Mouse (Mus musculus): Measurements from ENCODE around the gene Rnf115.
"Not testable (repeated sequence)": the region's sequence is repeated elsewhere in the genome, so short reads cannot be mapped to it uniquely, and the experiment has no call there.

The Rnf115 gene

GRCm38 (mm10) chr3:96707903-96708683 is 19.4 kb upstream of the Rnf115 start, which contains the start of gene Nudt17:
TSS of gene Nudt17 (minus strand) at chr3:96708562.
- peak; percentile 75 for DNase-seq (ENCODE audit: low read depth)

- DNase-seq (ENCODE audit: low read depth), result no peak
These were observed 18.8 kb upstream of the Rnf115 start for GRCm38 (mm10) chr3:96708684-96709064.

DNA sequence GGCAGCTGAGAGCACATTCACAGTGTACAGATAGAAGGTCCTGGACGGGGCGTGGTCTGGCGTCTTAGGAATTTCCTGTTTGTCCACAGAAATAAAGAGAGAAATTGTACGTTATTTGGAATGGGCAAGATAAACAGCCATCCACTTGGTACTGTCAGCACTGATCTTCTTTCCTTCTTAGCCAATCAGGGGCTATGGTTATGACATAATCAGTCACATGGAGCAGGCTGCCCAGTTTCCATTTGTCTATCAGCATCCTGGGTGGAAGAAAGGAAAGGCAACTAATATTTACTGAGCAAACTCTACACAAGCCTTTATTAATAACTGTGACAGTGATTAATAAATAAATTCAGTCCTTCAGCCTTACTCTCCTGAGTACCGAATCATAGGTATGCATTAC is 13.2 kb upstream of the Rnf115 start:
- DNase-seq (ENCODE audit: low read depth), result no peak

GRCm38 (mm10) chr3:96715854-96716253 is 11.6 kb upstream of the Rnf115 start:
- DNase-seq (ENCODE audit: low read depth), result no peak

DNA sequence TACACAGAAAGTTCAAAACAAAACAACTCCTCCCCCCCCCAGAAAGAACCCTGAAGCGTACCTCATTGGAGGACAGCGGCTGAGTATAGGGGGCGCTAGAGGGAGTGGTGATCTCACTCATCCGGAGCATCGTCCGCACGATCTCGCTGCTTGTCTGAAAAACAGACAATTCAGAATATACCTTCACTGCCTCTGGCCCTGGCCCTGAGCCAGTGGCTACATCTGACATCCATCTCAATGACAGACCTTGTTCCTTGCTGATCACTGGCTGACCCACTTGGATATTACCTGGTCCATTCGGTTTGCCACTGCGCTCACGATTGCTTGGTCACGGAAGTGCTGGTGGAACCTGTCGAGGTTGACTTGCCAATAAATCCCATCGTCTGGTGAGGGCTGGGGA is 8.3 kb upstream of the Rnf115 start:
- DNase-seq (ENCODE audit: low read depth), result peak; percentile 50

- DNase-seq (ENCODE audit: low read depth), result peak; percentile 64
These were observed 567 bp downstream of the Rnf115 start for GRCm38 (mm10) chr3:96727828-96728633.

GRCm38 (mm10) chr3:96728634-96729402 is 1.4 kb downstream of the Rnf115 start:
- DNase-seq (ENCODE audit: low read depth), result no peak

- DNase-seq (ENCODE audit: low read depth), result peak; percentile 58
These were observed 1.9 kb downstream of the Rnf115 start for GRCm38 (mm10) chr3:96729403-96729784.

DNA sequence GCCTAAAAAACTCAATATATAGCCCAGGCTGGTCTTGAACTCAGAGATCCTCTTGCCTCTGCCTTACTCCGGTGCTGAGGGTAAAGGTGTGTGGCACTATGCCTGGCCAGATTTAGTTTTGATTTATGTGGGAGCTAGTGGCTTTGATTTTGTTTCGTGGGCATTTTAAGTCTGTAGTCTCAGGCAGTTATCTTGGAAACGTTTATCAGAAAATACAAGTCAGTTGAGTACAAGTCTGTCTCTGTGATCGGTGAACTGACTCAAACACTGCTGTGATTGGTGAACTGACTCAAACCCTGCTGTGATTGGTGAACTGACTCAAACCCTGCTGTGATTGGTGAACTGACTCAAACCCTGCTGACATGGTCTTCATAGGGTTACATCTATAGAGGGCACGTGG is 3.3 kb downstream of the Rnf115 start:
- DNase-seq (ENCODE audit: low read depth), result no peak

GRCm38 (mm10) chr3:96733984-96734383 is 6.5 kb downstream of the Rnf115 start:
- no peak for DNase-seq (ENCODE audit: low read depth)

DNA sequence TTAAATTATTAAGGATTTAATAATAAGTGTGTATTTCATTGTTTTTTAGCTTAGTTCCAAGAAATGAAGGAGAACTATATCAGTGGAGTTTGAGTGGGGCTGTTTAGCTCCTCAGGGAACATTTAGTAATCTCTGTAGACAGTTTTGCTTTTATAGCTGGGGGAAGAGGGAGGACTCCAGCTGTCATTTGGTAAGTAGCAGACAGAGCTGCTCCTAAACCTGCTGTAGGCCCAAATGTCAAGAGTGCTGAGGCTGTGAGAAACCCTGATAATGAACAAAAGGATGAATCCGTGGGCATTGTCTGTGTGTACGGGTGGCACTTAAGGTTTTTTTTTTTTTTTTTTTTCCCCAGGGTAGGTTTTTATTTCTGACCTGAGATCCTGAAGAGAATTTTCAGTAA is 7.7 kb downstream of the Rnf115 start:
- DNase-seq (ENCODE audit: low read depth), result no peak

DNA sequence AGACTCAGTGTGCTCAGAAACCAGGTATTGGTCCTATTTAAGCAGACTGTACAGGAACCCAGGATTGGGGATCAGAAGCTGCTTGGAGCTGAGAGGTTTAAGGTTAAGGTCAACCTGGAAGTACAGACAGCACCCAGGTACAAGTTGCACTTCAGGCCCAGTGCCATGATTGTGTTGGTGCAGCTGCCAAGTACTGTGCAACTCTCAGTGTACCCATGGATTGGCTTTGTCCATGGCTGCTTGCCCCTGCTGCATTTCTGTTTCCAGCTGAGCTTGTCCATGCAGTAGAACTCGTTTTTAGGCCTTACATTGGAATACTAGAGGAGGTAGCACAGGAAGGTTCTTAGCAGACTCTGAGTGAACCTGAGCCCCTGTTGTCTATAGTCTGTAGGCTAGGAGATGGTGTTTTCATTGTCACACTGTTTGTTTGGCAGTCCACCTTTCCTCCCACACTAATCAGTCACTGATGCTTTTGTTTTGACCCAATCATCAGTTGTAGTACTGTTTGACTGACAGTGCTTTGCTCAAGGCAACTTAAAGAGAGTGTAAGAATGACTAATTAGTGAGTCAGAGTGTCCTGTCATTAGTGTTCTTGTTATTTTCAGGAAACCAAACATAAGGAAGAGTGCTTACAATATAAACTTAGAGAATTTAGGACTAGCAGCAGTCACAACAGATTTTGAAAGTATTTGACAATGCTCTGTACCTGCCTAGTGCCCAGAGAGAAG is 9.7 kb downstream of the Rnf115 start:
- no peak for DNase-seq (ENCODE audit: low read depth)

DNA sequence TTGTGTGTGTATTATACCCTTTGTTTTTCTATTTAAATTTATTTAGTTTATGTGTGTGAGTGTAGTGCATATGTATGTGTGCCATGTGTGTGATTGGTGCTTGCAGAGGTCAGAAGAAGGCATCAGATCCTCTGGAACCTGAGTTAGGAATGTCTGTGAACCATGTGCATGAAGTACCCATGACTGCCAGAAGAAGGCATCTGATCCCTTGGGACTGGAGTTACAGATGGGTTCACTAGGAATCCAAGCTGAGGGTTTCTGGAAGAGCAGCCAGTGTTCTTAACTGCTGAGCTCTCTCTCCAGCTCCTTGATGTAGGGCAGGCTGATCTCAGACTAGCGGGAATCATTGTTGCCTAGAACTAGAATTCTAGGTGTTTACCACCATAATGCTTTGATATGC is 10.5 kb downstream of the Rnf115 start:
- no peak for DNase-seq (ENCODE audit: low read depth)

DNA sequence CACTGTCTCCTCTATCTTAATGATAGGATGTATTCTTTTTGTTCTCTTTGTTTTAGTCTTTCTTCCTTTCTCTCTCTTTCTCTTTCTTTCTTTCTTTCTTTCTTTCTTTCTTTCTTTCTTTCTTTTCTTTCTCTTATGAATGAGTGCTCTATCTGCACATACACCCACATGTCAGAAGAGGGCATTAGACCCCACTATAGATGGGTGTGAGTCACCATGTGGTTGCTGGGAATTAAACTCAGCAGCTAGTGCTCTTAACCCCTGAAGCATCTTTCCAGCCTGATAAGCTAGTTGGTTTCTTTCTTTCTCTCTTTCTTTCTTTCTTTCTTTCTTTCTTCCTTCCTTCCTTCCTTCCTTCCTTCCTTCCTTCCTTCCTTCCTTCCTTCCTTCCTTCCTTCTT is 12.8 kb downstream of the Rnf115 start:
- not testable (repeated sequence) for DNase-seq (ENCODE audit: low read depth)

GRCm38 (mm10) chr3:96744348-96744747 is 16.9 kb downstream of the Rnf115 start:
- no peak for DNase-seq (ENCODE audit: low read depth)

GRCm38 (mm10) chr3:96746829-96747228 is 19.4 kb downstream of the Rnf115 start:
- no peak for DNase-seq (ENCODE audit: low read depth)

DNA sequence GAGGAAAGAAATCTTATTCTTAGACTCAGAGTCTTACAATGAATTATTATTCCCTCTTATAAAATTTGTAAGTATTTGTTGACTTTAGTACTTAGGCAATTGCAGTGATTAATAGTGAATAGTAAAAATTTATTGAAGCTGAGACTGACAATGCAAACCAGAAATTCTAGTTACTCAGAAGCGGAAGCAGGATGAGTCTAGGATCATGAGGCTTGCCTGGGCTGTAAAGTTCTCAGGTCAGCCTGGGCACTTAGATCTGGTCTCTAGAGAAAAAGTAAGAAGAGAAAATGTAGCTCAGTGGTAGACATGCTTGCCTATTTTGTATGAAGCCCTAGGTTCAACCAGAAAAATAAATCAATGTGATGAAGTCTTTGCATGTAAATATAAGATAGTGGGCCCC is 28.5 kb downstream of the Rnf115 start:
- DNase-seq (ENCODE audit: low read depth), result no peak

DNA sequence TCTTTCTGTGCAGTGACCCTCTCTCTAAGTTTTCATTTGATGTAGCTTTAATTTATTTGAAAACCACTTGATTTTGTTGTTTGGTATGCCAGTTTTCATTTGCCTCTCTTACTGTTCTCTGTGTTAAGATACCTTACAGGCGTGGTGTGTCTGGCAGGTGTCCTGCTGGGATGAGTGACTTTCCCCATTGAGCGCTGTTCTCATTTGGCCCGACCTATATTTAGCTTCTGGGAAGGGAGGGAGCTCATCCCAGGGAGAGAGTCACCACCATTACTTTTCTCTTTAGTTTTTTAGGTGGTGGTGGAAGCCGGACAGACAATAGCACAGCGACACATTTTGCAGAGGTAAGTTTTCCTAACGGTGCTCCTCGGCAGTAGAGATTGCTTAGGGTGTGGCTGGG is 30.2 kb downstream of the Rnf115 start:
- DNase-seq (ENCODE audit: low read depth), result no peak

DNA sequence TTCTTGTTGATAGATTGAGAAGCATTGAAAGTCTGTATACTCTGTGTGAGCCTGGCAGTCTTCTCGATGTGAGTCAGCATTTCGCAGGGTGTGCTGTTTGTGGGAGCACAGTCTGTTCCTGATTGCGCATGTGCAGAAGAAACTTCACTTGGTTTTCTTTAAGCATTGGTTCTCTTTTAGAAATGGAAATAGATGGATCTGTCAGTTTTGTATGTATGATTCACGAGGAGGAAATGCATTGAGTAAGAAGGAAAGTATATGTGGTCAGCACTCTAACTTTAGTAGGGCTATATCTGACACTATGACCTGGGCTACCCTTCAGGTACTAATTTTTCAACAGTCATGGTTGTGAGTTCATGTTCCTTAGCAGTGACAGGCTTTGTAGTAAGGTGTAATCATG is 32.2 kb downstream of the Rnf115 start:
- no peak for DNase-seq (ENCODE audit: low read depth)

GRCm38 (mm10) chr3:96764528-96764927 is 37.1 kb downstream of the Rnf115 start:
- DNase-seq (ENCODE audit: low read depth), result peak; percentile 46

GRCm38 (mm10) chr3:96769971-96770370 is 42.5 kb downstream of the Rnf115 start:
- no peak for DNase-seq (ENCODE audit: low read depth)

DNA sequence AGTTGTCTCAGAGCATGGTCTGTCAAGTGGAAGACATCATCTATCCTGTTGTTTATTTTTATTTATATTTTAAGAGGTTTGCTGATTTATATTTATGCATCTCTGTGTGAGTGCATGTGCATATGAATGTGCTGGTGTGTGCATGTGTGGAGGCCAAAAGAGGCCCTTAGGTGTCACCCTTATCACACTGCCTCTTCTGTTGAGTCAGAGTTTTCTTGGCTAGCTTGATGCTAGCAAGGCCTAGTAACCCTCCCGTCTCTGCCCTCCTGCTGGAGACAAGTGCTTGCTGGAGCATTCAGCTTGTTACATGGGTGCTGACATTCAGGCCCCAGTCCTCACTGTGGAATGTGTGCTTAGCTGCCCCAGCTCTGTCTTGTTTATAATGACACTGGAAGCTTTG is 45.5 kb downstream of the Rnf115 start:
- DNase-seq (ENCODE audit: low read depth), result no peak

All from naive thymus-derived CD4-positive, alpha-beta T cell, adult 2 months (primary cell).